ENCODE assay signal across 10 mouse cellular contexts in genomic region chr5:92488961-92489360, GRCm38 (mm10). TPM values are rescaled to one million over a fixed set of nuclear protein-coding genes. Genes with fewer than 3 reads are reported as not detected.
A peak's percentile ranks its signal among the peaks of the same experiment; 100 is the strongest.
DNase-seq lines count a peak whose midpoint lies in the region; ATAC-seq lines count a peak whose summit lies in the region.
"Had no signal": no experiment of that assay in that cellular context is flagged by ENCODE, and none has a peak within 500 bp of the region (broad histone marks: within the 10 kb centered on the region; RNA-seq: fewer than 3 reads in every experiment).

No protein-coding gene starts in this region.

- H3K9me3 ChIP-seq in heart, embryonic 12.5 days (replicated peaks): peaks cover 7% of the 10 kb centered on the region; the same call in 1 of the 2 replicates
- H3K9me3 ChIP-seq: midbrain, embryonic 12.5 days had no signal

- H3K9ac ChIP-seq in heart, embryonic 12.5 days: peak overlapping the region; percentile 17; the same call in 1 of the 2 replicates
- H3K9ac ChIP-seq: midbrain, embryonic 12.5 days had no signal

- peak overlapping the region; percentile 48 for H3K27ac ChIP-seq in heart, embryonic 12.5 days (ENCODE audit: poor library complexity, severe bottlenecking)
- H3K27ac ChIP-seq: midbrain, embryonic 12.5 days had no signal

- no peaks in the 10 kb centered on the region for H3K27me3 ChIP-seq in heart, embryonic 12.5 days (replicated peaks)
- H3K27me3 ChIP-seq: midbrain, embryonic 12.5 days; Patski had no signal

- H3K36me3 ChIP-seq in heart, embryonic 12.5 days: peaks cover 18% of the 10 kb centered on the region

- H3K4me2 ChIP-seq in heart, embryonic 12.5 days: no peak overlapping the region
- H3K4me2 ChIP-seq: midbrain, embryonic 12.5 days had no signal

- no peak for ATAC-seq in heart, embryonic 12.5 days (ENCODE audit: insufficient number of reproducible peaks, low FRiP score)
- ATAC-seq: Patski had no signal

- 63% methylated on average over 7 of the region's 7 CpGs for WGBS in heart, embryonic 12.5 days

- H3K4me3 ChIP-seq in heart, embryonic 12.5 days: no peak overlapping the region
- H3K4me3 ChIP-seq: midbrain, embryonic 12.5 days had no signal

- H3K4me1 ChIP-seq in heart, embryonic 12.5 days (replicated peaks): peaks cover 45% of the 10 kb centered on the region
- H3K4me1 ChIP-seq: midbrain, embryonic 12.5 days had no signal

- DNase-seq in heart, postnatal 25 days (ENCODE audit: low spot score): no peak
- peak; percentile 46 for DNase-seq in urinary bladder, postnatal 14 days (ENCODE audit: low spot score)
- no peak for DNase-seq in urinary bladder, adult 2 months (ENCODE audit: low spot score)
- DNase-seq in heart, postnatal 4 days: peak; percentile 51
- peak; percentile 51 to 78 for DNase-seq in natural killer cell, adult 2 months (ENCODE audit: low spot score in 2 of 2)
- no peak for DNase-seq in urinary bladder, adult 18-20 months (ENCODE audit: low spot score in 2 of 2)
- no peak for DNase-seq in spleen, postnatal 14 days (ENCODE audit: low spot score in 2 of 2)

- intact Hi-C loops in heart, postnatal 25 days (cut with DNase I): no loop called here

RNA-seq across cellular contexts. Expression of gene Scarb2, which starts 17.7 kb away (rescaled TPM):
- polyA plus RNA-seq in heart, embryonic 12.5 days (2016; fragmentation: Nextera tagmentation; extraction: Ambion mirVana): 17.7 and 18.0 TPM in 2 replicates
- total RNA-seq in heart, postnatal 25 days (2021): 10 to 100 TPM; 70.5 to 74.6 TPM
- polyA plus RNA-seq in urinary bladder, adult 2 months (2012; rRNA removed): 84.3 and 96.2 TPM in 2 replicates
- total RNA-seq in heart, postnatal 4 days (2021): 10 to 100 TPM; 83.8 to 88.7 TPM

RNA-seq across cellular contexts. Expression of gene Nup54, which starts 53.9 kb away (rescaled TPM):
- 42.6 and 44.6 TPM in 2 replicates for polyA plus RNA-seq in heart, embryonic 12.5 days (2016; fragmentation: Nextera tagmentation; extraction: Ambion mirVana)
- 10 to 100 TPM; 16.5 to 17.0 TPM for total RNA-seq in heart, postnatal 25 days (2021)
- polyA plus RNA-seq in urinary bladder, adult 2 months (2012; rRNA removed): 21.1 and 25.9 TPM in 2 replicates
- total RNA-seq in heart, postnatal 4 days (2021): 10 to 100 TPM; 29.0 to 29.2 TPM

Comparison
In these comparisons a context has a peak if more than half of its experiments do, and no peak if none do; other contexts are left out.
1. DNase-seq: peak in urinary bladder, postnatal 14 days (single experiment), heart, postnatal 4 days (single experiment) and natural killer cell, adult 2 months (2 of 2); none in heart, postnatal 25 days (single experiment), urinary bladder, adult 2 months (single experiment), urinary bladder, adult 18-20 months (0 of 2) and spleen, postnatal 14 days (0 of 2).